Mouse (Mus musculus): ENCODE measurements around the gene Kcnn1.

GRCm38 (mm10) chr8:70833520-70833919, 29.5 kb downstream of the Kcnn1 start:
- no peak for TF ChIP-seq CTCF (IDR thresholded peaks at IDR 0.05; ENCODE audit: extremely low read depth, insufficient read length, insufficient replicate concordance, low read depth, low read length)
- no peak for TF ChIP-seq POLR2A (IDR thresholded peaks at IDR 0.05; ENCODE audit: low read depth, low read length)

Measured in small intestine, adult 2 months (tissue).